Mouse (Mus musculus) 3134 (cell line): ENCODE measurements around the gene Olfr1315-ps1.

ENCODE experiments used
- DNase-seq: peaks from one replicate; pipeline ENCODE4 v3.0.0-alpha.2; 2011; ENCODE audit warnings: low spot score; ENCODE audit not compliant: insufficient read length; ENCODE audit errors: extremely low read depth

Olfr1315-ps1 gene

DNA sequence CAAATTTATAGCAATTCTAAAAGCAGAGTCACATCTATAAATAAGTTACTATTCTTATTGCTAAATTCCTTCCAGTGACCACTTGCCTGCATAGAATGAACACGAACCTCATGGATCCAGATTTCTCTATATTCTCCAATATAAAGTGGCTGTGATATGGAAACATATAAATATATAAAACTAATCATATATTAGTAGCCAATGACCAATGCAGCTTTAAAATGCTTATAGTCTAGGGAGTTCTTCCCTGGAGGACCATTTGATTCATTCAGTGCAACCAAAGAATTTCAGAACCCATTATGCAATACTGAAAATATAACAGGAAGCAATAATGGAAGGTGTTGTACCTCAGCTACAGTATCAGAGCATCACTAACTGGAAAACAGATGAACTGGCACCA, at the start of gene Olfr1315-ps1:
Gene Olfr1315-ps1 (minus strand): TSS at position 101 of the 400 bp plus-strand sequence.
- no peak for DNase-seq

DNA sequence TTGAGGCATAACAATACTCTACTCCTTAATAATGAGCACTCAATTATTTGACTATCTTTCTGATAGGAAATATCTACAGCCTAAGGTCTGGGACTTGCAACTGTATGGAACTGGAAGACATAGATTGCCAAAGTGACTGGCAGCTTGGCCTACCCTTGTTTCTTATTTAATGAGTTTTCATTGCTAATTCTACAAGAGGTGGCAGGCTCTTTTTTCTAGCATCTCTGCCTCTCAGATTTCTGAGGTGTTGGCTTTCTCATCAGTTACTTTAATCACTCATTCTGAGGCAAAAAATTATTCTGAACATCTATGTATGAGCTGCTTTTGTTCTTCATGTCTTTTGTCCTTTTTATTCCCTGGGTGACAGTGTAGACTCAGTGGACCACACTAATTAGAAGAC, 38.7 kb upstream of the Olfr1315-ps1 start, which contains the start of gene Olfr1318:
Gene Olfr1318 (plus strand): TSS at position 301 of the 400 bp plus-strand sequence.
- no peak for DNase-seq

DNA sequence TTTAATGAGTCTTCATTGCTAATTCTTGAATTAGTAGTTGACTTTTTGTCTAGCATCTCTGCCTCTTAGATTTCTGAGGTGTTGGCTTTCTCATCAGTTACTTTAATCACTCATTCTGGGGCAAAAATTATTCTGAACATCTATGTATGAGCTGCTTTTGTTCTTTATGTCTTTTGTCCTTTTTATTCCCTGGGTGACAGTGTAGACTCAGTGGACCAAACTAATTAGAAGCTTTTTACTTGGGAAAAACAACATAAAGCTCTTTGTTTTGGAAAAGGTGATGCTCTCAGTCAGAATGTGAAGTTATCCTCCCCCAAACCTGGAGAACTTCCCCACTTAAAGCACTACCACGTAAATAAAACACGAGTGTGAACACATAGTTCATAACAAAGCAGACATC, 24.8 kb upstream of the Olfr1315-ps1 start, which contains the start of gene Olfr1317:
Gene Olfr1317 (plus strand): TSS at position 301 of the 400 bp plus-strand sequence.
- DNase-seq: no peak

DNA sequence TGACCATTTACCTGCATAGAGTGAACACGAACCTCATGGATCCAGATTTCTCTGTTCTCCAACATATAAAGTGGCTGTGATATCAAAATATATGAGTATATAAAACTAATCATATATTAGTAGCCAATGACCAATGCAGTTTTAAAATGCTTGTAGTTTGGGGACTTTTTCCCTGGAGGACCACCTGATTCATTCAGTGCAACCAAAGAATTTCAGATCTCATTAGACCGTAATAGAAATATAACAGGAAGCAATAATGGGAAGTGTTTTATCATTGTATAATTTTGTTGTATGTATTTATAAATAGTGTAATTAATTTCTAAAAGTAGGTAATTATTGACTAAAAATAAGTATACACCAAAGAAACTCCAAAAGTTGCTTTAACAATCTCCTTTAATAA, 19.6 kb upstream of the Olfr1315-ps1 start, which contains the start of gene Olfr1316:
Gene Olfr1316 (minus strand): TSS at position 101 of the 400 bp plus-strand sequence.
- DNase-seq: no peak

DNA sequence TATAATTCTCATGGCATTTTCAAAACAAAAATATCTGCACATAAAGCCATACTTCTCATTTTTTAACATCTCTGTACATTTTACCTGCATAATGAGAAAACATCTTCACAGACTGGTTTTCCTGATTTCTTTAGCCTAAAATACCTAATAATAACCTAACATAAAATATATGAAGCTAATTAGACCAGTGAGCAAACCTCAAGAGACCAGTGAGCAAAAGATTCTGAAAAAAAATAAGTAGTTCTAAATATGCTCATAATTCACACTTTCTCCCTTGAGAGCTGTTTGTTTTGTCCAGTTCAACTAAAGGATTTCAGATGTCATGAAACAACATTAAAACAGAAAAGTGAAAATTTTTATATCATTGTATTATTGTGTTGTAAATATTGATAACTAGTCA, 18.6 kb downstream of the Olfr1315-ps1 start, which contains the start of gene Olfr1314:
Gene Olfr1314 (minus strand): TSS at position 101 of the 400 bp plus-strand sequence.
- DNase-seq: no peak

DNA sequence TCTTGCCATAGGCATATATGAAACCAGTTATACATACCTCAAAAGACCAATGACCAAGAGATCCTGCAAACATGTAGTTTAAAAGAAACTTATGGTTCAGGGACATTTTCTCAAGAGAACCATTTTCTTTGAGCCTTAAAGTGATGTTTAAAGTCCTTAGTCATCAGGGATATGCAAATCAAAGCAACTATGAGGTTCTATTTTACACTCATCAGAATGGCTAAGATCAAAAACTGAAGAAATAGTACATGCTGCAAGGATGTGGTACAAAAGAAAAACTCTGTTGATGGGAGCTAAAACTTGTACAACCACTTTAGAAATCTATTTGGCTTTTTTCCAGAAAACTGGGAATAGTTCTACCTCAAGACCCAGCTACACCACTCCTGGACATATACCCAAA, 37.5 kb downstream of the Olfr1315-ps1 start, which contains the start of gene Olfr1313:
Gene Olfr1313 (minus strand): TSS at position 101 of the 400 bp plus-strand sequence.
- no peak for DNase-seq
